Mouse (Mus musculus) cerebellum, adult 11-12 months (tissue): ENCODE data around the gene Cygb.
"Not testable (repeated sequence)": the region's sequence is repeated elsewhere in the genome, so short reads cannot be mapped to it uniquely, and the experiment has no call there.

ENCODE experiments used
- DNase-seq: peaks from one replicate; pipeline ENCODE4 v3.0.0; 2022

Gene Cygb

DNA sequence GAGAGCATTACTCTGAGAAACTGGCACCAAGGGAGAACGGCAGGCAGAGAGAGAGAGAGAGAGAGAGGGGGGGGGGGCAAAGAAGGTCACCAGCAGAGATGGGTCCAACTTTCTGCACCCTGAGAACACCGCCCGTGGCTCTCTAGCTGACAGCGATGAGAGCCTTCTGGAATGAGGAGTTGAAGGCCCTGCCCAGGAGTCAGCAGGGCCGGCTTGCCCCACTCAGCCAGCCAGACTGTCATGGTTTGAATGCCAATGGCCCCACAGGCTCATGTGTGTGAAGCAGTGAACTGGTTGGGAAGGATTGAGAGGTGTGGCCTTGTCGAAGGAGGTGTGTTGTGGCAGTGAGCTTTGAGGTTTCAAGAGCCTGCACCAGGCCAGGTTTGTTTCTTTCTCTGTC lies 40.9 kb downstream of the Cygb start:
- DNase-seq = no peak

DNA sequence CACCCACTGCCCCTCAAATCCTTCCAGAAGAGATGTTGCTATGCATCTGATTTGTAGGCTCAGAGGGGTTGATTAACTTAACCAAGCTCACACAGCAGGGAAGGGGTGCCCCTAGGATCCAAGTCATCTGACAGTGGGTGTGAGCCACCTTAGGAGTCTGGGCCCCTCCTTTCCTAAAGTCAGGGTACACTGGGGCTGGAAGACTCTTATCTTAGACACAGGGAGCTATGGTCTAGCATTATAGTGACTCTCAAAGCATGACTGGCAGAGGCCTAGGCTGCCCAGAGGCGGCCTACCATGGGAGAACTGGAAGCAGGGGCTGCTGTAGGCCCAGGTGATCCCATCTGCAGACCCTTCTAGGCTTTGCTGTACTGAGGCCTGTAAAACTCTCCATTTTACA lies 41.6 kb downstream of the Cygb start:
- DNase-seq = no peak

DNA sequence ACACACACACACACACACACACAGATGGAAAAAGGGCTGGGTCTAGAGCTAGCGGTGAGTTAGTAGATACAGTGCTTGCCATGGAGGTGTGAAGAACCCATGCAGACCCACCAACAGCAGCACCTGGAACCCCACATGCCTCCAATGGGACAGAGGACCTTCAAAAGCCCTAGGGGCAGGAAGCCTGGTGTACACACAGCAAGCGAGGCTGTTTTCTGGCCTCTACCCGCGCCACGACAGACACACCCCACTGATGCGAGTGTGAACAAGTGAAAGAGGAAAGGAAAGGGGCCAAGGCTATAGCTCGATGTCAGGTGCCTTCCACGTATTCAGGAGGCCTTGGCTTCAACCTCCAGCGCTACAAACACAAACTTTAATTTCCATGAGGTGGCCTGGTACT lies 42.2 kb downstream of the Cygb start:
- no peak for DNase-seq

DNA sequence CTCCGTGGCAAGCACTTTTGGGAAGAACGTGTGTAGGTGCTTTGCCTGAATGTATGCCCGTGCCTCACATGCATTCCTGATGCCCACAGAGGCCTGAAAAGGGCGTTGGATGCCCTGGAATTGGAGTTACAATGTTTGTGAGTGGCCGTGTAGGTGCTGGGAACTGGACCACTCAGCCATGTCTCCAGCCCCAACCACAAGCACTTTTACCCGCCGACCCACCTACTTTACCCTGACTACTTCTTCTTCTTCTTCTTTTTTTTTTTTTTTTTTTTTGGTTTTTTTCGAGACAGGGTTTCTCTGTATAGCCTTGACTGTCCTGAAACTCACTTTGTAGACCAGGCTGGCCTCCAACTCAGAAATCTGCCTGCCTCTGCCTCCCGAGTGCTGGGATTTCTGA lies 42.9 kb downstream of the Cygb start:
- not testable (repeated sequence) for DNase-seq

DNA sequence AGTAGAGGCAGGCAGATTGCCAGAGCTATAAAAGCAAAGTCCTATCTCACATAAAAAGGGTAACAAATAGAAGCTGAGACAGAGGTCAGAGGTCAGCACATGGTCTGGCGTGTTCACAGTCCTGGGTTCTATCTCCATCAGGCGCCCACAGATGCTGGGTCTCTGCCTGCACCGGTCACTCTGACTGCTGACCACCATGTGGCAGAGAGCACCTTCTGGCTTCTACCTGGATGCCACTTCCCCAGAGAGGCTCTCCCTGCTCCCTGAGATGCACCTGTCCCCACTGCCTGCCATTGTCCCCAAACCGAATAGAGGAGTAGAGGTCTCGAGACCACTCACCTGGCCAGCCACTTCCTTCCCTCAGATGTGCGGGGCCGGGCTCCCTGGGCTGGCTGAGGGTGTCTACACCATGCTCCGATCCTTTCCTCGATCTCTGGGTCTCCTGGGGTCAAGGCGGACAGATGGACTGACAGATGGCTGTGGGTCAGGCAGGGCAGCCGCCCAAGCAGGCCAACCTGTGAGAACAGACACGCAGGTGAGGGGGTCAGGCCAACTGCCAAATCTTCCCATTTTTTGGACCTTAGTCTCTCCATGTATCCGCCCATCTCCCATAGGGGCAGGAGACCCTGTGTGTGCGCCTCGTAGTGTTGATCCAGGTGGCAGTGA lies 44.0 kb downstream of the Cygb start:
- peak; percentile 92 for DNase-seq

DNA sequence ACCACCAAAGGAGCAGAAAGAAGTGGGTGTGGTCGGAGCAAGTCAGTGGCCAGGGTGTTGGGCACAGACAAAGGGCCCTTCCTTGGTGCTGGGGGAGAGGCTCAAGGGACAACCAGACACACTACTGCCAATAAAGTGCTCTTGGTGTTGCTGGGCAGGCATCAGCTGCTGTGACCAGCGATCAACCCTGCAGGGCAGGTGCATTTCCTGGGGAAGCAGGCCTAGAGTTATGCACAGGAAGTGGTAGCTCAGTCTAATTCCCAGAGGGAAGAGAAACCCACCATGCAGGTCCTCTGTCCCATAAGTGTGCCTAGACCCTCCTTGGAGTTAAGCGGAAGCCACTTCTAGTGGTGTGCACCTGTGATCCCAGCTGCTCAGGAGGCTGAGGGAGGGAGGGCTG lies 46.4 kb downstream of the Cygb start:
- no peak for DNase-seq

DNA sequence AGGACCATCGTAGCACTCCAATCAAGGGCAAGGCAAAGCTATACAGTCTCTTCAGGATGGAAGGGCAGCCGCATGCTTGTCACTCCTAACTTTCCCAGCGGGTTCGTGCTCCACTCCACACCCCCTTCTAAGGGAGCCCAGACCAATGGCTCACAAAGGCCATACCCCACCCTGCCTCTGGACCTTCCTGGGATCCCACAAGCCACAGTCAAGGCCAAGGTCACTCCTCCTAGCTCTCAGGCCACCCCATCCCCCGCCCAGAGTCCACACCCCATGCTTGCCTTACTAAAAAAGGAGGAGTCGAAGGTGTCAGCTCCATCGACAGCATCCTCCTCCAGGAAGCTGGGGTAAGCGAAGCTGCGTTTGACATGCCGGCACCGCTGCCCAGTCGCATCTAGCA lies 50.0 kb downstream of the Cygb start:
- DNase-seq = no peak

DNA sequence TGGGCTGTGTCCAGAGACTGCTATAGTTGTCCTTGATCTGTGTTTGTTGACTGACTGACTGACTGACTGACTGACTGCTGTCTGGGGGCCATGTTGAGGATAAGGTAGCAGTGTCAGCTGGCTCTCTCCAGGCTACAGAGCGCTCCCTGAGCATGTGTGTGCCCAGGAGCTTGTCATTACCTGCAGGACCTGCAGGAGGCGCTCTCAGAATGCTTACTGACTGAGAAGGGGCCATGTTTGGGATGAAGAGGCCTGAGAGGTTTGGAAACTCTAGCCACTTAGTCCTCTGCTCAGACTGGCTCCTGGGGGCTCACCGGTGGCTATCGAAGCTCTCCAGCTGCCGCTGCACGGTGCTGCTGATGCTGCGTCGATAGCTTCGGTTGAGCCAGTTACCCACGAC lies 50.8 kb downstream of the Cygb start:
- DNase-seq = no peak

DNA sequence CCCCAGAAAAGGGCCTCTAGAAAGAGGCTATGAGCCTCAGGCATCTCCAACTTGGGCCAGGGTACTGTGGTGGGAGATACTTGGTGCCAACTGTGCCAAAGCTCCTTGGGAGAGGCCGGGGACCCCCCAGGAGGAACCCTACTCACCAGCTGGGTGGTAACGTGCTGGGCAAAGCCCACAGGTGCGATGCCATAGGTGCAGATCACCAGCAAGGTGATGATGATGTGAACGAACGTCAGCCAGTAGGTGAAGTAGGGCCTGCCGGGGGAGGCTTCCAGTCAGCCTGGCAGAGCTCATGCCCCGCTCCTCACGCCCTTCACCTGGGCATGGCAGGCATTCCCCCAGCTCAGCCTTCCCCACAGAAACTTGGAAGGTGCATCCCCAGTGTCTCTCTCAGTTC lies 52.1 kb downstream of the Cygb start:
- no peak for DNase-seq

DNA sequence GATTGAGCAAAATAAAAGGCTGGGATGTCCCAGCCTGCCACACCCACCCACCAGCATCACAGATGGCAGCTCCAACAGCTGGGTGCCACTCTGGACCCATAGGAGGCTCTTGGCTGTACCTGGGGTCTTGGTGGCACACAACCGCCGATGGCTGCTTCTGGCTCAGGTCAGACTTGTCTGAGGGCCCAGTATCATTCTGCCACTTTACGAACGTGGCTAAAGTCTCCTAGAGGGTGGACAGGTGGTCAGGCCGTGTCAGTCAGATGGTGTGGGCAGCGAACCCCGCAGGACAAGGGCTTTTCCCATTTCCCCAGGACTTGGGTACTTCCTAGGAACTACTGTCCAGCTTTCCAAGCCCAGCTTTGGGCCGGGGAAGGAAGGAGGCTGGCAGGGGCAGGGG lies 52.9 kb downstream of the Cygb start:
- DNase-seq = no peak

DNA sequence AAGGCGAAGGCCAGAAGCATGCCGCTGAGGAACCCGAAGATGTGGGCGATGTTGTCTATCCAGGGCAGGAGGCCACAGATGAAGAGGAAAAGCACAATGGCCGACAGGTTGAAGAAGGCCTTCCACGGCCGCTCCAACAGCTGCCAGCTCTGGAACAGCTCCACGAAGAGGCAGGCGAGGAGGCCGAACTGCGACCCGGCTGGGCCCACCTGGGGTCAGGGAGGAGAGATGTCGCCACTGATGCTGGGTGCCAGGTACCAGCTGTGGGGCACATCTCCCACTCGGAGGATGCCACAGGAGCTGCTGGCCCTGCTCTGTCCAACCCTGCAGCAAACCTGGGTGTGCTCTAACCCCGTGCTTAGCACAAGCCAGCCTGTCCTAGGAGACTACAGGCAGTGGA lies 54.9 kb downstream of the Cygb start:
- DNase-seq = no peak

DNA sequence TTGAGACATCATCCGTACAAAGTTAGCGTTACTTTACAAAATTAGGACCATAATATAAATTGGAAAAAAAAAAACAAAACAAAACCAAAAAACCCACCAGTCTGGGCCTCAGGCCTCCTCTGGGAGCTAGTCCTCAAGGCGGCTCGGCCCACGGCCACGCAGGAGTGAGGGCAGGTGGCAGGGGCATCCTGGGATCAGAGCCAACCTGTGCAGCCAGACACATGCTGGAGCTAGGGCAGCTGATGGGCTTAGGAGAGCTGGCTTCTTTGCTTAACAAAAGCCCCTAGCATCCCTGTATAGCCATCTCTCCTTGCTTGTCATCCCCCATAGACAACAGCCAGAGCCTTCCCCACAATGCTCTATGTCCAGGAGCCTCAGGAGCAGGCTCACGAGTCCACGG lies 55.9 kb downstream of the Cygb start:
- no peak for DNase-seq

DNA sequence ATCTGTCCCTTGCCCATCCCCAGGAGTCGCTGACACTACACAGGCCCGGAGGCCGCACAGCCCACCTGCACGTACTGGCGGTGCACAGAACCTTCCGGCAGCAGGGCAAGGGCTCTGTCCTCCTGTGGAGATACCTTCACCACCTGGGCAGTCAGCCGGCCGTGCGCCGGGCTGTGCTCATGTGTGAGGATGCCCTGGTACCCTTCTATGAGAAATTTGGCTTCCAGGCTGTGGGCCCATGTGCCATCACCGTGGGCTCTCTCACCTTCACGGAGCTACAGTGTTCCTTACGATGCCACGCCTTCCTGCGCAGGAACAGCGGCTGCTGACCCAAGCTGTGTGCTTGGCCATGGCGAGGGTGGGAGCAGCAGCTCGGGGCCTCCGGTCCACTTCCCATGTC lies 57.3 kb downstream of the Cygb start:
- no peak for DNase-seq
